Mouse (Mus musculus) lung, postnatal 0 days (tissue): ENCODE measurements at regions not wholly inside any gene's neighbourhood (a gene's known extent, or its start where the extent isn't known, plus 50 kb on each side); places are given as distances from the start of the nearest gene placed in this dataset.

ENCODE experiments used
- CTCF ChIP-seq: IDR thresholded peaks from 2 replicates; pipeline ENCODE4 v1.5.1; 2016; ENCODE audit warnings: antibody characterized with exemption, mild to moderate bottlenecking
- EP300 ChIP-seq: IDR thresholded peaks from 2 replicates; pipeline ENCODE4 v1.6.1; 2016; ENCODE audit warnings: antibody characterized with exemption, mild to moderate bottlenecking, control low read depth

- TF ChIP-seq CTCF (no peak), EP300 (no peak)
Observed at GRCm38 (mm10) chr10:15406211-15406610, 688.2 kb upstream of the Gje1 start.
